Mouse (Mus musculus) cerebellum, adult 2 months (tissue): ENCODE results near the gene Cry1.

Source experiments
- CTCF ChIP-seq: fragments of 200-500 bp; IDR thresholded peaks from 2 replicates; pipeline ENCODE4 v1.5.1; 2011; ENCODE audit warnings: low read depth, mild to moderate bottlenecking, control low read depth, low read length, moderate library complexity, borderline replicate concordance; ENCODE audit not compliant: insufficient read depth
- POLR2A ChIP-seq: fragments of 200-500 bp; IDR thresholded peaks from 2 replicates; pipeline ENCODE4 v1.6.1; 2011; ENCODE audit warnings: low read length, control low read depth, borderline replicate concordance; ENCODE audit not compliant: insufficient read depth

- peak; percentile 57; the same call in 1 of the 2 replicates for TF ChIP-seq POLR2A
- TF ChIP-seq CTCF = no peak; the same call in 1 of the 2 replicates
Observed at GRCm38 (mm10) chr10:85127395-85128287, 57.2 kb downstream of the Cry1 start, which contains the start of gene Mterf2.
